Mouse (Mus musculus) ovary, postnatal 10 days (tissue): ENCODE data around the gene Gm20403.
"Not testable (repeated sequence)": the region's sequence is repeated elsewhere in the genome, so short reads cannot be mapped to it uniquely, and the experiment has no call there.

ENCODE experiments used
- DNase-seq: peaks from one replicate; pipeline ENCODE4 v3.0.0; 2022; ENCODE audit warnings: low spot score

Gene Gm20403

GRCm38 (mm10) chr12:54986052-54986717 is at the start of gene Gm20403:
Gm20403 (minus strand) TSS chr12:54986529.
- peak; percentile 38 for DNase-seq

- no peak for DNase-seq
Observed at GRCm38 (mm10) chr12:55027088-55027487, 40.8 kb upstream of the Gm20403 start.

- DNase-seq, result no peak
Observed at GRCm38 (mm10) chr12:55023284-55023683, 37.0 kb upstream of the Gm20403 start.

GRCm38 (mm10) chr12:55019421-55019877 is 33.1 kb upstream of the Gm20403 start:
- DNase-seq, result no peak

GRCm38 (mm10) chr12:55017119-55017721 is 30.9 kb upstream of the Gm20403 start:
- no peak for DNase-seq

- no peak for DNase-seq
Observed at GRCm38 (mm10) chr12:55016339-55017118, 30.2 kb upstream of the Gm20403 start.

- DNase-seq, result no peak
Observed at GRCm38 (mm10) chr12:55015428-55015827, 29.1 kb upstream of the Gm20403 start.

GRCm38 (mm10) chr12:55013626-55014398 is 27.5 kb upstream of the Gm20403 start, which contains the start of gene Baz1a:
Baz1a (minus strand) TSS chr12:55014348.
- DNase-seq, result no peak

- no peak for DNase-seq
Observed at GRCm38 (mm10) chr12:55013031-55013430, 26.7 kb upstream of the Gm20403 start.

GRCm38 (mm10) chr12:55007361-55008008 is 21.2 kb upstream of the Gm20403 start:
- DNase-seq, result no peak

- no peak for DNase-seq
Observed at GRCm38 (mm10) chr12:55006071-55006470, 19.7 kb upstream of the Gm20403 start.

GRCm38 (mm10) chr12:55004396-55004795 is 18.1 kb upstream of the Gm20403 start:
- no peak for DNase-seq

- DNase-seq, result no peak
Observed at GRCm38 (mm10) chr12:55003843-55004242, 17.5 kb upstream of the Gm20403 start.

- DNase-seq, result not testable (repeated sequence)
Observed at GRCm38 (mm10) chr12:55002532-55002931, 16.2 kb upstream of the Gm20403 start.

GRCm38 (mm10) chr12:54999016-54999690 is 12.8 kb upstream of the Gm20403 start:
- DNase-seq, result no peak

GRCm38 (mm10) chr12:54998411-54998810 is 12.1 kb upstream of the Gm20403 start:
- DNase-seq, result no peak

GRCm38 (mm10) chr12:54996979-54997474 is 10.7 kb upstream of the Gm20403 start:
- DNase-seq, result no peak

- DNase-seq, result no peak
Observed at GRCm38 (mm10) chr12:54995965-54996364, 9.6 kb upstream of the Gm20403 start.

- no peak for DNase-seq
Observed at GRCm38 (mm10) chr12:54994418-54994817, 8.1 kb upstream of the Gm20403 start.

GRCm38 (mm10) chr12:54994068-54994386 is 7.7 kb upstream of the Gm20403 start:
- DNase-seq, result no peak
